Mouse (Mus musculus): ENCODE results near the gene Rtl6. TPM values are rescaled to one million over a fixed set of nuclear protein-coding genes. Genes with fewer than 3 reads are reported as not detected.

Rtl6 gene
- total RNA-seq (2022), result 10 to 100 TPM; 48.6 to 55.4 (median 52.2) TPM

DNA sequence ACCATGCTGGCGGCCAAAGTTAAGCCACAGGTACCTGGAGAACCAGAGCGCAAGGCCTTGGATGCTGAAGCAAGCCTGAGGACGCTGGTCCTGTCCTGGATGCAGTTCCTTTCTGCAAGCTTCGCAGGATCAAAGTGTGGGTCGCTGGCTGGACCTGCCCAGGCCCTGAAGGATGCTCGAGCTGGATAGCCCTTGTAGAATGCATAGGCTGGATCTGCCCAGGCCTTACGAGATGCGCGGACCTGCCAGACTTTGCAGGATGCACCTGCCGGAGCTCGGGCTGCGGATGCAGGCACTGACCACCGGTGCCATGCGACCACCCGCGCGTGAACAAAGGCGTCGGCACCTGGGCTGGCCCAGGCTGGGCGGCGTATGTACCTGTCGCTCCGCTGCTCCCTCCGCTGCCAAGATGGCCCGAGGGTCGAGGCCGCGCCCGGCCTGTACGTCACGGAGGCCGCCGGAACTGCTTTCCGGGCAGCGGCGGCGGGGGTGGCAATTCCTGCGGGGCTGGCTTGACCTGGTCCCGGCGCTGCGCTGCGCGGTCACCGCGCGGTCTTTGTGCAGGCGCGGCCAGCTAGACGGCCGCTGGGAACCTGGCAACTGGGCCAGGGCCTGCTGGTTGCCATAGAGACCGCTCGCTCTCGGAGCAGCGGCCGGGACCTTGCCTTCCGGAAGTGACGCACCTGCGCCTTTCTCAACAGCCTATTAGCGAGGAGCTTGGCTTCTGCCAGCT is at the start of gene Rtl6:
Gene Rtl6 (minus strand): TSS at position 635 of the 733 bp plus-strand sequence.
- peak; percentile 86 to 90 for DNase-seq (ENCODE audit: low spot score in 2 of 2)

DNA sequence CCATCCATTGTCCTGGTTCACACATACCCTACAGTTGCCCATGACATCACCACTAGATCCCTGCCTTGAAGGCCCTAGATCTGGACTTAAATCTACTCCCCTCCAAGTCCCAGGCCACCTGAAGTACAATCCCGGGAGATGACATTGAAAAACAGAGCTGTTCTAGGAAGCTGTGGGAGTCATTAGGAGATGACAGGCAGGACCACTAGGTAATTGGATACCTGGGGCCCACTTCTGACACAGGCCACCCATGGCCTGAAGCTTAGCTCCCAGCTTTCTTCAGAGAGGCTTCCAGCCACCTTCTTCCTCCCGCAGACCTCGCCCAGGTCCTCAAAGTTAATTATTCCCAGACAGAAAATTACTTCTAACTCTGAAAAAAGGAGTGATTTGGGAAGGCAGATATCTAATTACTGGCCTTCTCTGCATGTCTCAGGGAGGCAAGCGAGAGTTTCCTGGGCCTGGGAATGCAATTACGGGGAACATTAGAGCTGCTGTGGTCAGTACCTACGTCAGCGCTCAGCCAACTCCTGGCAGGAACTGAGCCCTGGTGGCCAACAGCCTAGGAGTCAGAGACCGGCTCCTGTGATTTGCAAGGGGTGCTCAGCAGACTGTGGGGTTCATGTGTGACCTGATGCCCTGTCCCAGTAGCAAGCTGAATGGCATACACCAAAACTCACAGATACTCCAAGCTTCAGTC is 45.8 kb upstream of the Rtl6 start:
- no peak for DNase-seq (ENCODE audit: low spot score in 2 of 2)

DNA sequence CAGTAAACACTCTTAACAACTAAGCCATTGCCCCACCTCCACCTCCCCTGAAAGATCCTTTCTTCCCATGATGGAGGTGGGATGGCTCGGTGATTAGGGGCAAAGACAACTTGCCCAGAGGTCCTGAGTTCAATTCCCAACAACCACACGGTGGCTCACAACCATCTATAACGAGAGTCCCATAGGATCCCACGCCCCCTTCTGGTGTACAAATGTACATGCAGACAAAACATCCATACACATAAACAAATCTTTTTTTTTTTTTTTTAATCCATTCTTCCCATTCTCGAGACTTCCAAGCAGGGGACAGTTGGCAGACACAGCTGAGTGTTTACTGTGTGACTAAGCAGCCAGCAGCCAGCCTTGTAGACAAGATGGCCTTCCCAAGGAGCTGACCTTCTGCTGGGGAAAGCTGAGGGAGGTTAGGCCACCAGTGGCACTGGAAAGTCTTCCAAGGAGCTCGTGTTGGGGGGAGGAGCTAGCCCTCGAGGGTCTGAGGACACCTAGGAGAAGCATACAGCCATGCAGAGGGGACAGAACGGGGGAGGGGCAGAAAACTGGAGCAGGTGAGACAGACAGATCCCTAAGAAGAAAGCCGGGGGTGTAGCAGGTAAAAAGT is 43.5 kb upstream of the Rtl6 start:
- DNase-seq (ENCODE audit: low spot score in 2 of 2), result no peak

DNA sequence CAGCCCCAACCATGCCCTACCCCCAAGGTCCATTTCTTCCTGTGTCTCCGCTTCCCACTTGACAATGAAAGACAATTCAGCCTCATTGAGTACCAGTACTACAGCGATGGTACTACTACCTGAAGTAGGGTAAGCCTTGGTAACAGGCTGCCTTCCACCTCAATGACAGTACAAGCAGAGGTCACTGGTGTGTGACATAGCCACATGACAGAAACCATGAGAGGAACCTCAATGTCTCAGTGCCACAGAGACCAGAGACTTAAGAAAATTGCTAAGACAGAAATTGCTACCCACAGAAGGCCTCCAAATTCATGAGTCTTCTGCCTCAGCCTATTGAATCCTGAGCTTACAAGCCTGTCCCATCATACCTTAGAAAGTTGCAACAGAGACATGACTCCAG is 41.3 kb upstream of the Rtl6 start:
- DNase-seq (ENCODE audit: low spot score in 2 of 2), result no peak

DNA sequence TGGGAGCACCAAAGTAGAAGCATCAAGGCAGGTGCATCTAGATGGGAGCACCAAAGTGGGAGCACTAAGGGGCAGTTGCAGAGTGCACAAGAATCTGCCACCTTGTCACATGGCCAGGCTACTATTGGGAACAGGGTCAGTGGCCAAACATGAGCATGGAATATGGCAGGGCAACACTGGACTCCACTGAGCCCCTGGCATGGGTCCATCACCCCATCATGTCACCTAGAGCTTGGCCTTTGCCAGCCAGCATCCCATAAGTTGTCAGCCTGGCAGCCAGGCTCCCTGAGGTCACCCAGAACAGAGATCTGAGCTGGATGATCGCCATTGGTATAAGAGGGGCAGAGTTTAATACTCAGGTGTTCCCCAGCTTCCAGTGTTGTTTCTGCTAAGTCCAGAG is 40.2 kb upstream of the Rtl6 start:
- no peak for DNase-seq (ENCODE audit: low spot score in 2 of 2)

DNA sequence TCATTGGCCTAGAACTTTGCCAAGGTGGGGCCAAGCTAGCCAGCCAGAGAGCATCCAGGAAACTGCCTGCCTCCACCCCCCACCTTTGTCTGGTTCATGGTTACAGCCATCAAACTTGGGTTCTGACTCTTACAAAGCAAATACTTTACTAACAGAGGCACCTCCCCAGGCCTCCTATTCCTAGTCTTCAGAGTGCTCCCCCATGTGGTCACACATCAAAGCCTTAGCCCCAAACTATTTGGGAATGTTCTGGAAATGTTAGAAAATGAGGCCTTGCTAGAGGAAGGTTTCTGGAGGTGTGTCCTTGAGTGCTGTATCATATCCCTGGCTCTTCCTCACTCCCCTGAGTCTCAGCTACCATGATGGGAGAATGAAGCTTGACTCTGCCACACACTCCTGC is 39.4 kb upstream of the Rtl6 start:
- no peak for DNase-seq (ENCODE audit: low spot score in 2 of 2)

DNA sequence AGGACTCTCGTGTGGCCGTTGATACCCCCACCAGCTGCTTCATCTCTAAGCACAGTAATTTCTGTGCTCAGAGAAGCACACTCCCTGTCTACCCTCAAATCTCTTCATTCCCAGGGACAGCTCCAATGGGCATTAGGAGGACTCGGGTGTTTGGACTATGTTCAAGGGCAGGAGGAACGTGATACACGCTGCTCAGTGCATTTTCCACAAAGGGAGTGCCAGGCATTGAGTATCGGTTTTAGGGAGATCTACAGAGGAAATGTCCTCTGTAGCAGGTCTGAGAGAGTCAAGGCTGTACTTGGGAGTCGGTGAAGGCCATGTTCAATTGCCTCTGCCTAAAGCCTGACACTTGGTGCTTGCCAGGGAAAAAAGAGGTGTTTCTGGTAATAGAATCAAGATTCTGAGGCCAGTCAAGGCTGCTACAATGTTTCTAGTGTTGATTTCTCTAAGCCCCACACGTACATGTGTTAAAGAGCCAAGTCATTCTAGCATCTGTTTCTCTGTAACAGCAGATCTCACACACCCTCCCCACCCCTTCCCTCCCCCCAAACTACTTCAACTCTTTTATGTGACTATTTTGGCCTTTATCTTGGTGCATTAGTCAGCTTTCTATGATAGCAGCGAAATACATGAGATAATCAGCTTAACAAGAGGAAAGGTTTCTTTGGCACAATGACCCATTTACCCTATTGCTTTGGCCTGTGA is 37.8 kb upstream of the Rtl6 start:
- DNase-seq (ENCODE audit: low spot score in 2 of 2), result no peak

DNA sequence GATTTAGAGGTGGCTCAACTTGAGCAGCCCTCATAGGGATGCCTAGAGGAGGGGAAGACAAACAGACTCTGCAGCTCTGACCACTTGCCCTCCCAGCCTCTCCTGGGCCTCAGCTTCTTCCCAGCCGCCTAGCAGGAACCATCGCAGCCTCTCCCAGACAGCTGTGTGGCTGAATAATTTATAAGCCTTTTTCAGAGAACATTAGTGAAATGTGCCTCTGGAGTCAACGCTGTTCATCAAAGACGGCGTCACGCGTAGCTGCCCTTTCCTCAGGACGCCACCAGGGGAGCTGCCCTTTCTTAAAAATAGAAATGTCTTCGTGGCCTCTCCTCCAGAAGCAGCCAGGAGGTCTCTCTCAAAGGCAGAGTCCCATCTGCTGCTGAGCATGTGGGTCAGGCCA is 35.9 kb upstream of the Rtl6 start:
- DNase-seq (ENCODE audit: low spot score in 2 of 2), result no peak

DNA sequence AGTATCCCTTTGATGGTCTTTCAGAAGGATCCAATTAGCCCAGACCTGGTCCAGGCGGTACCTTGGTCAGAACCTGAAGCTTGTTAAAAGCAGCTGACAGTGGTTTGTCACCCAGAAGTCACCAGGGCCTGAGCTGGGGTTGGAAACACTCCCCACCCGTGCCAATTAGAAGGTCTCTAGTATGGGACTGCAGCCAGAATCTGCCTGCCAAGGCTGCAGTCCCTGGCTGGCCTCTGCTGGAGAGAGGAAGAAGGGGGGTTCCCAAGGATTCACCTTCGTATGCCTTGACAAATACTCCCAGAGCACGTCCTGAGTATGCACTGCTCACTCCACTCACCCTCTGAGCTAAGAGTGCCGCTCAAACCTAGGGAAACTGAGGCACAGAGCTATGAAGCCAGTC is 34.6 kb upstream of the Rtl6 start:
- DNase-seq (ENCODE audit: low spot score in 2 of 2), result no peak

DNA sequence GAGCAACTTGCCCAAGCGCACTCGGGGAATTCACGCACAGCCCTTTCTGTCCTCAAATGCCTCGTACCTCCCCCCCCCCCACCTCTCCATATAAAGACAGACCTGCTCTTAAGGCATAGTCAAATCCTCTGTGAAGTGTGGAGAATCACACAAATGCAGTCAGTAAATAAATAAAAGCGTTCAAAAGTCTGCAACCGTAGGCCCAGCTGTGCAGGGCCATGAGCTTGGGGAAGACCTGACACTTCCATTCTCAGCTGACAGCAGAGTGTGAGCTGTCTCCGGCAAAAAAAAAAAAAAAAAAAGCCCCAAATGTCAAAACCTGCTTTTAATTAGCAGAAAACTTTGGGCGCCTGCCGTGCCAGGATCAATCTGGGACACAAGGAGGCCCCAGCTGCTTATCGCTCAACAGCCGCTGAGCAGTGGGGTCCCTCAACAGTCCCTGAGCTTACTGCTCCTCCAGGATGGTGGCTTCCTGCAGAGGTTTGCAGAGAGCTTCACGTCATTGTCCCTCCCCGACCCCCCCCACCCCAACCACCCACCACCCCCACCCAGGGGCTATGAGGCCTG is 34.0 kb upstream of the Rtl6 start:
- DNase-seq (ENCODE audit: low spot score in 2 of 2), result no peak

DNA sequence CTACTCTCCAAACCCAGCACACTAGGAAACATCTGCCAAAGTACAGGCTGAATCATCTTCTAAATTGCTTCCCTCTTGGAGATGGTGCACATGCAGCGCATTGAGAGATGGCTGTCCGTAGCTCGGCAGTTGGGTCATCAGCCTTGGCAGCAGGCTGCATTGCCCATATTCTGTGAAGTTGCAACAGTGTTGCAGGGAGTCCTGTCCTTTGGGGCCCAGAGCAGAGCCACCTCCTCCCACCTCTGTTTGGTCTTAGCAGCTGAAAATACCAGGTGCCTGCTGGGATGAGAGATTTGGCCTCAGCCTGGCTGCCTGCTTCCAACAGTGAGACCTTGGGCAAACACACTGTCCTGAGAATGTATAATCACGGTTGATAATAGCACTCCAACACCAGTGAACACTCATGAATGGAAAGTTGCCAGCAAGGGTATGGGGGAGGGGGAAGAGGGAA is 30.8 kb upstream of the Rtl6 start:
- no peak for DNase-seq (ENCODE audit: low spot score in 2 of 2)

DNA sequence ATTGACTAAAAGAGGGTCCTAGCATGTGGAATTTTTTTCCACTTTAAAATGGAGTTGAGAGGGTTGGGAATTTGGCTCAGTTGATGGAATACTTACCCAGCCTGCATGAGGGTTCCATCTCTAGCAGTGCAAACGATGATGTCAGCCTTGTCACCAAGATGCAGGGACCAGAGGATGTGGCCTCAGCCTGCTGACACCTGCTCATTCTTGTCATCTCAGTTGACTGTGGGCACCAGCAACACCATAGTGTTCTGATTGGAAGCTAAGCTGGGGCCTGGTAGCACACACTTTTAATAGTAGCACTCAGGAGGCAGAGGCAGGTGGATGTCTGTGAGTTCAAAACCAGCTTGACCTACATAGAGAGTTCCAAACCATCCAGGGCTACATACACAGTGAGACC is 21.0 kb upstream of the Rtl6 start:
- no peak for DNase-seq (ENCODE audit: low spot score in 2 of 2)

DNA sequence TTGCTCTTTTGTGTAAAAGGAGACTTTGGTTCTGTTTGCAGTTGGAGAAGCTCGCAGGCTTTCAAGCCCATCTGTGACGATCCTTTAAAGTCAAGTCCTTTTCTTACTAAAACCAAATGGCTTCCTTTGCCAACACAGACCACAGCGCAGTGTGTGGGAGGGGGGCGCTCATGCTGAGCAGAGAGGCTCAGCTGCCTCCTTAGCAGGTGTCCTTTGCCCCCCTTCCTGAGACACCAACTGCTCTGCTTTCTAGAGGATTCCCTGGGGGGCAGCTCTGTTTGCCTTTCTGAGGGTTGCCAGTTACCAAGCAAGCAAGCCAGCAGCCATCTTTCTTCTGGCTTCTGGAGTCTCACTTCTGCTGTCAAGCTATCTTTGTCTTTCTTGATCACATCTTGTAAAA is 19.4 kb upstream of the Rtl6 start:
- DNase-seq (ENCODE audit: low spot score in 2 of 2), result no peak

DNA sequence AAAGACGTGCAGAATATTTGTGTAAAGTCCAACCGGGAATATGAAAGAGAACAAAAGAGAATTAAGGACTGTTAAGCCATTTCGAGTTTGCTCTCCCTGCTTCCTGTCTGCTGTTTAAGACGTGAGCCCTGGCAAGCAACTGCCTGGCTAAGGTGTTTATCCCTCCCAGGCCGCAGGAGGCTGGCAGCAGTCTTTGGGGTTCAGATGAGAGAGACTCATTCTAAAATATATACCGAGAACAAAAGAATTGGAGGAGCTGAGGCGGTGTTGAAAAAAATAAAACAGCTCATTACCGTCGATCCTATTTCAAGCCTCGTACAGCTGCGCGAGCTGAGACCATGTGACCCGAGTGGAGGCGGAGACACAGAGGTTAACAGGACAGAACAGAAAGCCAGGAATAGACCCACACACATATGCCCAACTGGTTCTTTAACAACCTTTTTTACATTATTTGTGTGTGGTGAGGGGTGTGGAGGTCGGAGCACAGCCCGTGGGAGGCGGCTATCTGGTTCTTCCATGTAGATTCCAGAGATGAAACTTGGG is 9.0 kb upstream of the Rtl6 start:
- DNase-seq (ENCODE audit: low spot score in 2 of 2), result no peak

DNA sequence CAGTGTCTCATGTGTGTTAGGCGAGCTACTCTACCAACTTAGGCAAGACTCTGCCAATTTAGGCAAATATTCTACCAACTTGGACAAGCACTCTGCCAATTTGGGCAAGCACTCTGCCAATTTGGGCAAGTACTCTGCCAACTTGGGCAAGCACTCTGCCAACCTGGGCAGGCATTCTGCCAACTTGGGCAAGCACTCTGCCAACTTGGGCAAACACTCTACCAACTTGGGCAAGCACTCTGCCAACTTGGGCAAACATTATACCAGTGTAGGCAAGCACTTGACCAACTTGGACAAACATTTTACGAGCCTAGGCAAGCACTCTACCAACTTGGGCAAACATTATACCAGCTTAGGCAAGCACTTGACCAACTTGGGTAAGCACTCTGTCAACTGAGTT is 3.9 kb upstream of the Rtl6 start:
- no peak for DNase-seq (ENCODE audit: low spot score in 2 of 2)

DNA sequence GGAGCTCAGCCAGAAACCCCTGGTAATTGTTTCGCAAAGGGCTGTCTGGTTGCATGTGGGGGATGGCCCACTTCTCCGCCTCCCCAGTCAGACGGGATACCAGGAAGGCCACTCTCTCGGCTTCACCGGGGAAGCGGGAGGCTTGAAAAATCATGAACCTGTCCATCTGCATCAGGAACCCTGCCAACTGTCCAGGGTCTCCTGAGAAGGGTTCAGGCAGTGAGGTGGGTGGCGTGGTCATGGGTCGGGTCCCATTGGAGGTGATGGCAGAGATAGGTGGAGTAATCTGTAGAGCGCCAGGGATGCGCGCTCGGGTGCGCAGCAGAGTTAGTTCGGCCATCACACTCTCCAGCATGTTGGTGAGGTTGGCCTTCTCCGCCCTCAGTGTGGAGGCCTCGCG is 949 bp downstream of the Rtl6 start:
- DNase-seq (ENCODE audit: low spot score in 2 of 2), result no peak

DNA sequence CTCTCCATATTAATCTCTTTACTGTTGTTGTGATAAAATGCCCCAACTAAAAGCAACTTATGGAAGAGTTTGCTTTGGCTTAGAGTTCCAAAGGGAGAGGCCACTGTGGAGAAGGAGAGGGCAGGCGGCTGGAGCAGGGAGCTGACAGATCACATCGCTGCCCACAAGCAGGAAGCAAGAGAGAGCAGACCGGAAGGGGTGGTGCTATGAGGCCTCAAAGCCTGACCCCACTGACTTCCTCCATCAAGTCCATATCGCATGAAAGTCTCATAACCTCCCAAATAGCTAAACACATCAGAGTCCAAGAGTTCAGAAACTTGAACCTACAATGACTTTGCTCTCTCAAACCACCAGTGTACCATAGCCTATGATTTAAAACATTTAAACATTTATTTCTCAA is 6.6 kb downstream of the Rtl6 start:
- no peak for DNase-seq (ENCODE audit: low spot score in 2 of 2)

DNA sequence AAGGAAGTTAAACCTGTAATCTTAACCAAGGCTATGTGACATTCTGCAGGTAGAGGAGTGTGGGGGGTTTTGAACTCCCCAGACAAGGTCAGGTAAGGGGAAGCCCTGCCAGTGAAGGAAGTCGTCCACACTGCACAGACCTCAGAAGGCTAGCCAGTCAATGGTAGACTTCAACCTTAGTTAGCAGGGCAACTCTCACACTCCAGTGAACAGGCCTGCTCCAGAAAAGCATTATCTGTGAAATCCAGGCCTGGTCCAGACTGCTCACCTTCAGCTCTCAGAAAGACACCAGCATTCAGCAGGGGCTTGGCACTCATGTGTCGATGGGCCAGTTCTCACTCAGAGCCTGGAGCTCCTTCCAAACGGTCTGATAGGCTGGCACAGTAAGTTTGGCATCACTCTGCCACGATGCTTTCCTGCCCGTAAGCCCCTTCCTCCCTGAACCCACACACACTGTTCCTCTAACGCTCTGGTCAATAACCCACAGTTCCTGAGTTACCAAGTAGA is 8.3 kb downstream of the Rtl6 start:
- no peak for DNase-seq (ENCODE audit: low spot score in 2 of 2)

DNA sequence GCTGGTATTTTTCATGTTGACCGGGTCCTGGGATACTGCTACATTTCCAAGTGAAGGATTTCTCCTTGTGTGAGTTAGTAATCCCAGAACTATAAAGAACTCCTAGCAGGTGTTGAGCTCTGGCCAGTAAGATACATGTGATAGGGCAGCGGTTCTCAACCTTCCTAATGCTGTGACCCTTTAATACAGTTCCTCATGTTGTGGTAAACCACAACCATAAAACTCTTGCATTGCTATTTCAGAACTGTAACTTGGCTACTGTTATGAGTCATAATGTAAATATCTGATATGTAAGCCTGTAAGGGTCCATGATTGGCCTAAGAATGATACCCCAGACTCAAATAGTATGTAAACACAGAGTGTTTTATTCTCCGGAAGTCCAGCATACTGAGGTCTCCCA is 11.6 kb downstream of the Rtl6 start:
- no peak for DNase-seq (ENCODE audit: low spot score in 2 of 2)

DNA sequence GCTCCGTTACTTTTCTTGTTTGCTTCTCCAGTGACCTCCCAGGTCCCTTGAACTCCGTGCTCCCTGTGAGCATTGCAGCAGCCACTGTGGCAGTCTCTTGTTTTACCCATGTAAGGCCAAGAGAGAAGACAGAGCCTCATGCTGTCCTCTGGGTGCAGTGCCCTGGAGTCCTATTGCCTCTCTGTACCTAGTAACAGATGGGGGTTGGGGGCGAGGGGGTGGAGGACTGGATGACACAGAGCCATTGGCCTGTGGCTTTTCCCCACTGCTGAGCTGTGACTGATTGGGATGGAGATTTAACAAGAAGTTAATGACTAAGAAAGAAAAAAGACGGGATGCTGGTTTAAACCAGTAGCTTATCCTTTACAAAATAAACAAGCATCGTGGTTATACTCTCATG is 16.4 kb downstream of the Rtl6 start:
- DNase-seq (ENCODE audit: low spot score in 2 of 2), result no peak

DNA sequence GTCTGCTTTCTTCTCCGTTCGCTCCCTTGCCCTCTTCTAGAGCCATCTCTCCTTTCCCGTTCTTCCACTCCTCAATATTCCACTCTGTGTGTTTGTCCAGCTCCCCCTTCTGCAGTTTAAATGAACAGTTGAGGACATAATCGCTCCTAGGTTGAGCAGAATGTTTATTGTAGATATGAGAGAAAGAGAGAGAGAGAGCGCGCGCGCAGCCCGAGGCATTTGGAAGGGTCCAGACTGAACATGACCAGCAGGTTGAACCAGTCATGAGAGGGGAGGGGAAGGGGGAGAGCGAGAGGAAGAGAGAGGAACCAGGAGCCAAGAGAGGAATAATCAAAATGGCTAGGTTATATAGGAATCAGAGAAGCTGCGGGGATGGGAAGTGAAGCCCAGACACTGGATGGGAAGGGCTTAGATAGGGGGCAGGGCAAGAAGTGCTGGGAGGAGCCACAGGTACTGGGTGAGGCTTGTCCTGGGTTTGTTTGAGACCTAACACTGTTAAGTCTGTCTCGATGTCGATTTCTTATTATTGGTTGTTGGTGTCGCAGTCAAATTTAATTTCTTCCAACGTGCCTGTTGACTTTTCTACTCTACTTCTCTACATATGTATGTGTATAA is 18.5 kb downstream of the Rtl6 start:
- DNase-seq (ENCODE audit: low spot score in 2 of 2), result no peak
